Mouse (Mus musculus) frontal cortex, postnatal 25 days (tissue): ENCODE data around the gene Ndufaf4.
A peak's percentile ranks its signal among the peaks of the same experiment; 100 is the strongest.
"Not testable (repeated sequence)": the region's sequence is repeated elsewhere in the genome, so short reads cannot be mapped to it uniquely, and the experiment has no call there.

Experiments used
- DNase-seq, 2 experiments: peaks; one replicate each; pipeline ENCODE4 v3.0.0; 2022; ENCODE audit warnings: low spot score in 2 of 2

The Ndufaf4 gene

GRCm38 (mm10) chr4:24897851-24898515 lies at the start of gene Ndufaf4:
Gene Ndufaf4, plus strand, starts transcription at chr4:24898083.
- DNase-seq: peak; percentile 99

GRCm38 (mm10) chr4:24850401-24851325 lies 47.2 kb upstream of the Ndufaf4 start, which contains the start of gene Klhl32:
Gene Klhl32, minus strand, starts transcription at chr4:24851124.
- peak; percentile 64 to 65 for DNase-seq

GRCm38 (mm10) chr4:24865691-24866090 lies 32.2 kb upstream of the Ndufaf4 start:
- no peak for DNase-seq

- no peak for DNase-seq
These were observed 28.7 kb upstream of the Ndufaf4 start for GRCm38 (mm10) chr4:24869230-24869629.

- not testable (repeated sequence) for DNase-seq
These were observed 8.5 kb upstream of the Ndufaf4 start for GRCm38 (mm10) chr4:24889386-24889785.

- DNase-seq: not testable (repeated sequence)
These were observed 5.6 kb upstream of the Ndufaf4 start for GRCm38 (mm10) chr4:24892293-24892692.

- no peak for DNase-seq
These were observed 3.3 kb upstream of the Ndufaf4 start for GRCm38 (mm10) chr4:24894625-24895024.

- DNase-seq: no peak
These were observed 1.1 kb upstream of the Ndufaf4 start for GRCm38 (mm10) chr4:24896829-24897228.

- no peak for DNase-seq
These were observed 532 bp upstream of the Ndufaf4 start for GRCm38 (mm10) chr4:24897351-24897750.

GRCm38 (mm10) chr4:24898636-24899035 lies 753 bp downstream of the Ndufaf4 start:
- no peak for DNase-seq

GRCm38 (mm10) chr4:24899146-24899545 lies 1.3 kb downstream of the Ndufaf4 start:
- DNase-seq: no peak

- no peak for DNase-seq
These were observed 9.9 kb downstream of the Ndufaf4 start for GRCm38 (mm10) chr4:24907745-24908144.

- no peak for DNase-seq
These were observed 17.7 kb downstream of the Ndufaf4 start for GRCm38 (mm10) chr4:24915631-24916030.

- no peak for DNase-seq
These were observed 22.2 kb downstream of the Ndufaf4 start for GRCm38 (mm10) chr4:24920006-24920577.

GRCm38 (mm10) chr4:24924726-24925125 lies 26.8 kb downstream of the Ndufaf4 start:
- DNase-seq: no peak

GRCm38 (mm10) chr4:24928260-24928780 lies 30.4 kb downstream of the Ndufaf4 start:
- no peak for DNase-seq

- DNase-seq: no peak
These were observed 31.0 kb downstream of the Ndufaf4 start for GRCm38 (mm10) chr4:24928926-24929325.

GRCm38 (mm10) chr4:24942728-24943424 lies 45.0 kb downstream of the Ndufaf4 start:
- no peak for DNase-seq
